Mouse (Mus musculus): ENCODE data around the gene Acp6. TPM values are rescaled to one million over a fixed set of nuclear protein-coding genes. Genes with fewer than 3 reads are reported as not detected.

Acp6 gene
- total RNA-seq, 4 experiments from 2014 or later = 45.3 to 63.0 (median 54.9) TPM

- no peak for DNase-seq
Measured at GRCm38 (mm10) chr3:97196571-97196970, 38.0 kb downstream of the Acp6 start.

GRCm38 (mm10) chr3:97199261-97199660, 40.7 kb downstream of the Acp6 start:
- DNase-seq = no peak

- peak; percentile 34 for DNase-seq
Measured at GRCm38 (mm10) chr3:97201943-97202342, 43.4 kb downstream of the Acp6 start.

- no peak for DNase-seq
Measured at GRCm38 (mm10) chr3:97203880-97204279, 45.3 kb downstream of the Acp6 start.

- DNase-seq = no peak
Measured at GRCm38 (mm10) chr3:97206521-97206920, 47.9 kb downstream of the Acp6 start.

- DNase-seq = no peak
Measured at GRCm38 (mm10) chr3:97209351-97209750, 50.8 kb downstream of the Acp6 start.

- no peak for DNase-seq
Measured at GRCm38 (mm10) chr3:97211177-97211576, 52.6 kb downstream of the Acp6 start.

- DNase-seq = no peak
Measured at GRCm38 (mm10) chr3:97213871-97214270, 55.3 kb downstream of the Acp6 start.

- no peak for DNase-seq
Measured at GRCm38 (mm10) chr3:97214439-97214838, 55.9 kb downstream of the Acp6 start.

- DNase-seq = no peak
Measured at GRCm38 (mm10) chr3:97215526-97215925, 56.9 kb downstream of the Acp6 start.

- no peak for DNase-seq
Measured at GRCm38 (mm10) chr3:97223261-97223660, 64.7 kb downstream of the Acp6 start.

GRCm38 (mm10) chr3:97225231-97225630, 66.7 kb downstream of the Acp6 start:
- no peak for DNase-seq

- no peak for DNase-seq
Measured at GRCm38 (mm10) chr3:97226719-97227118, 68.1 kb downstream of the Acp6 start.

Other genes with a start within 250 kb of the Acp6 start
- not detected for gene Gja8, start 232.8 kb upstream of the Acp6 start, total RNA-seq (2022)
- 10 to 100 TPM; 19.2 to 27.4 (median 25.3) TPM for gene Bcl9, start 139.1 kb downstream of the Acp6 start, total RNA-seq (2022)

Measured in adrenal gland, adult 8-10 months (tissue).